Mouse (Mus musculus) 3T3-L1 (cell line): ENCODE data around the gene Slc2a13.

Experiments used
- DNase-seq: peaks from one replicate; pipeline ENCODE4 v3.0.0-alpha.2; 2015; ENCODE audit warnings: low read depth, low spot score

Slc2a13 gene

GRCm38 (mm10) chr15:91279571-91279970, 293.5 kb downstream of the Slc2a13 start:
- DNase-seq: no peak

GRCm38 (mm10) chr15:91275961-91276360, 297.1 kb downstream of the Slc2a13 start:
- no peak for DNase-seq

- DNase-seq: no peak
Measured at GRCm38 (mm10) chr15:91268532-91268931, 304.5 kb downstream of the Slc2a13 start.

- DNase-seq: no peak
Measured at GRCm38 (mm10) chr15:91263926-91264325, 309.1 kb downstream of the Slc2a13 start.

GRCm38 (mm10) chr15:91260578-91260977, 312.5 kb downstream of the Slc2a13 start:
- DNase-seq: no peak

- no peak for DNase-seq
Measured at GRCm38 (mm10) chr15:91257140-91257539, 315.9 kb downstream of the Slc2a13 start.

GRCm38 (mm10) chr15:91255308-91255707, 317.8 kb downstream of the Slc2a13 start:
- no peak for DNase-seq

- peak; percentile 52 for DNase-seq
Measured at GRCm38 (mm10) chr15:91252956-91253355, 320.1 kb downstream of the Slc2a13 start.

- DNase-seq: no peak
Measured at GRCm38 (mm10) chr15:91251544-91252408, 321.3 kb downstream of the Slc2a13 start.

GRCm38 (mm10) chr15:91250815-91251214, 322.2 kb downstream of the Slc2a13 start:
- no peak for DNase-seq

- no peak for DNase-seq
Measured at GRCm38 (mm10) chr15:91240683-91241335, 332.3 kb downstream of the Slc2a13 start.

GRCm38 (mm10) chr15:91237294-91237693, 335.8 kb downstream of the Slc2a13 start:
- no peak for DNase-seq
